Mouse (Mus musculus) heart, adult 2 months (tissue): Measurements from ENCODE around the gene Spred2. TPM values are rescaled to one million over a fixed set of nuclear protein-coding genes. Genes with fewer than 3 reads are reported as not detected.
A peak's percentile ranks its signal among the peaks of the same experiment; 100 is the strongest.

Source experiments
- DNase-seq, 2 experiments: peaks; one replicate each; pipeline ENCODE4 v3.0.0; 2021
- H3K27ac ChIP-seq: fragments of 200-600 bp; 2 replicates; pipeline ENCODE4 v1.8.1; 2022
- H3K27me3 ChIP-seq: fragments of 200-500 bp; 2 replicates; pipeline ENCODE4 v1.6.1; 2012; ENCODE audit warnings: mild to moderate bottlenecking, low read length, inconsistent platforms, mixed read lengths; ENCODE audit not compliant: control insufficient read depth, insufficient read depth
- H3K36me3 ChIP-seq: fragments of 200-500 bp; 2 replicates; pipeline ENCODE4 v1.6.1; 2012; ENCODE audit warnings: low read length, inconsistent platforms; ENCODE audit not compliant: control insufficient read depth, insufficient read depth
- H3K4me1 ChIP-seq: fragments of 200-500 bp; 2 replicates; pipeline ENCODE4 v1.6.1; 2011; ENCODE audit warnings: low read length; ENCODE audit not compliant: control insufficient read depth, insufficient read depth
- H3K4me3 ChIP-seq: fragments of 200-600 bp; 2 replicates; pipeline ENCODE4 v1.8.1; 2022
- H3K79me2 ChIP-seq: fragments of 200-500 bp; replicated peaks from 2 replicates; pipeline ENCODE4 v1.6.1; 2012; ENCODE audit warnings: mild to moderate bottlenecking, inconsistent platforms, low read length, moderate library complexity, mixed read lengths; ENCODE audit not compliant: control insufficient read depth, insufficient read depth
- H3K9ac ChIP-seq: fragments of 200-500 bp; 2 replicates; pipeline ENCODE4 v1.6.1; 2012; ENCODE audit warnings: low read depth, mild to moderate bottlenecking, control low read depth, inconsistent platforms, low read length, mixed read lengths
- CTCF ChIP-seq: fragments of 200-600 bp; IDR thresholded peaks from 2 replicates; pipeline ENCODE4 v1.8.1; 2022; ENCODE audit warnings: antibody characterized with exemption, mild to moderate bottlenecking, moderate library complexity
- EP300 ChIP-seq: fragments of 200-500 bp; IDR thresholded peaks from 2 replicates; pipeline ENCODE4 v1.6.1; 2011; ENCODE audit warnings: low read depth, low read length, control low read depth; ENCODE audit not compliant: insufficient read depth
- POLR2A ChIP-seq: fragments of 200-500 bp; IDR thresholded peaks from 2 replicates; pipeline ENCODE4 v1.6.1; 2011; ENCODE audit warnings: mild to moderate bottlenecking, low read depth, low read length, control low read depth; ENCODE audit not compliant: insufficient read depth
- WGBS: fragments of 180-500 bp; shearing (Covaris S2); methylation state at CpG from one replicate; pipeline ENCODE4 v1.1.7; 2018; 5-methylcytosine and 5-hydroxymethylcytosine counted together
- intact Hi-C: fragments of 180-260 bp; cut with DNase I; formaldehyde crosslinking; loops from one replicate; pipeline ENCODE4 v1.15.1; 2025
- polyA plus RNA-seq: library from polyadenylated mRNA; depleted of rRNA; stranded (reverse); fragments of >200 nt; gene quantifications from 2 replicates; pipeline ENCODE4 v1.2.3, GENCODE M21; 2012
- total RNA-seq, 2 experiments: library from RNA; stranded (reverse); gene quantifications; 2 replicates each; pipeline ENCODE4 v1.2.3; 2021

The Spred2 gene
- total and polyA plus RNA-seq, 3 experiments: 18.5 to 22.1 (median 22.0) TPM

DNA sequence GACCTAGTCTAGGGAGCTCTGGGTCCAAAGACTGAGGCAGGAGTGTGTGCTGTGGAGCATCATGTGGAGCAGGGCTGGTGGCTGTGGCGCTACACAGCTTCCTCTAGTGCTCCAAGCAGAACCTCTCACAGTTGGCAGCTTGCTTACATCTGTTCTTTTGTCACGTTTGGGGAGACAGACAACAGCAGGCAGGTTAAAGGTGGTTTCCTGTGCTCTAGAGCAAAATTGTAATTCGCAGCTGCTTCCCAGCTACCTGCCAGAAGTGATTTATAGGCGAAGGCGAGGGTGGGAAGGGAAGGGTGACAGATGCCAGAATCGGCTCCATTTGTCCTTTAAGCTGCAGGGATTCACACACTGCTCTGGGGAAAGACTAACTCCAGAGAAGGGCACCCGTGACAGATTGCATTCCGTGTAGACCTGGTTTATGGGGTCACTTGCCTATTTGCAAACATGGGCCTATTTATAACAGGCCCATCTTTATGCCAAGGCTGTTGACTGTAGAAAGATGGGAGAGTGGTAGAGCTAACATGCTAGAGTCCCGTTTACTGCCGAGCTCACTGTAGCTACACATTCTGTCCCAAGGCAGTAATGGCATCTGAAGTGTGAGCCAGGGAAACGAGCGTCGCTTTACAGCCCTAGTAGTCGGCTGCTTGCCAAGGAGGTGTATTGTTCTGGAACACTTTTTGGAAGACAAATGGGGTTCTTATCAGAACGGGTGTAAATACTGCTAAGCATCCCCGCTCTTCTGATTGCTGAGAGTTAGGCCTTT, 87.2 kb downstream of the Spred2 start:
- TF ChIP-seq EP300 (peak; percentile 53; the same call in 1 of the 2 replicates), CTCF (no peak)
- Histone ChIP-seq H3K9ac (no peak overlapping the region), H3K27me3 (no peaks in the 10 kb centered on the region), H3K36me3 (no peaks in the 10 kb centered on the region; the same call in 1 of the 2 replicates), H3K27ac (peak overlapping the region; percentile 23; the same call in 1 of the 2 replicates), H3K79me2 (0 out of 2 replicates have a peak, but pooled peaks cover 2% of the 10 kb centered on the region), H3K4me1 (peaks cover 17% of the 10 kb centered on the region), H3K4me3 (no peak overlapping the region)
- WGBS: 22% methylated on average over 16 of the region's 16 CpGs
- DNase-seq: no peak
- intact Hi-C loops: no loop called here

DNA sequence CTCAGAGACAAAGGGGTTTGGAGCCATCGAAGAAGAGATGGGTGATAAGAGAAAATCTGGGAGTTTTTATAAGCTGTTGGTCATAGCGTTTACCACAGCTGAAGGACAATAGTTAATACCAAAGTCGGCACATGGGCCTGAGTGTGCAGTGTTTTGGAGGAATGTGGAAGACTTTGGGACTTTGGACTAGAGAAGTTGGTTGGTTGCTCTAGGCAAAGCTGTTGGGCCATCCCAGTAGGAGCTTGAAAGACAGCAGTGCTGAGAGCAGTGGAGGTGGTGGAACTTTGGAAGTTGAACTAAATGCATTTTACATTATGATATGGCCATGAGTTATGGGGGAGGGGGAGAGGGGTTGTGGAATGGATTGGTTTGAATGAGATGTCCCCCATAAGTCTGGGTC, 89.2 kb downstream of the Spred2 start:
- TF ChIP-seq POLR2A: no peak
- TF ChIP-seq CTCF: no peak
- no peak for TF ChIP-seq EP300
- Histone ChIP-seq H3K36me3 (no peaks in the 10 kb centered on the region; the same call in 1 of the 2 replicates), H3K4me3 (no peak overlapping the region), H3K9ac (no peak overlapping the region), H3K79me2 (0 out of 2 replicates have a peak, but pooled peaks cover 2% of the 10 kb centered on the region), H3K4me1 (peaks cover 12% of the 10 kb centered on the region), H3K27me3 (no peaks in the 10 kb centered on the region), H3K27ac (no peak overlapping the region; the same call in 1 of the 2 replicates)
- 74% methylated on average over 3 of the region's 3 CpGs for WGBS
- no peak for DNase-seq
- intact Hi-C loops: no loop called here

DNA sequence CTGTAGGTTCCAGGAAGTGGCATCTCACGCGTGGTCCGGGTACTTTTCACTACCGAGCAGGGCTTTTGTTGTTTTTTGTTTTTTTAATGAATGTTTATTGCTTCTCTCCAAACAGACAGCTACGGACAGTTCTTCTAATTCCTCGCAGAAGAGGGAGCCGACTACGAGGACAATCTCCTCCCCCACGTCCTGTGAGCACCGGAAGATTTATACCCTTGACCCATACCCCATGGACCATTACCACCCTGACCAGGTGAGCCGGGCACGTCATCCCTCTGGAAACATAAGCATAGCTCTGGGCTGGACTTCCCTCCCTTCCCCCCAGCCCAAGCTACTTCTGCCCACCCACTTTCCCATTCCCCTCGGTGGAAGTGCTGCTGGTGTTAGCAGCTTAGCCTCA, 93.8 kb downstream of the Spred2 start:
- H3K4me3 ChIP-seq: no peak overlapping the region
- H3K79me2 ChIP-seq: no peaks in the 10 kb centered on the region
- no peak for DNase-seq
- no peaks in the 10 kb centered on the region for H3K36me3 ChIP-seq
- no peak overlapping the region for H3K9ac ChIP-seq
- intact Hi-C loops: no loop called here
- H3K27me3 ChIP-seq: no peaks in the 10 kb centered on the region
- TF ChIP-seq POLR2A (no peak), EP300 (no peak), CTCF (no peak)
- WGBS: 98% methylated on average over 13 of the region's 13 CpGs
- no peak overlapping the region for H3K27ac ChIP-seq
- no peaks in the 10 kb centered on the region for H3K4me1 ChIP-seq

DNA sequence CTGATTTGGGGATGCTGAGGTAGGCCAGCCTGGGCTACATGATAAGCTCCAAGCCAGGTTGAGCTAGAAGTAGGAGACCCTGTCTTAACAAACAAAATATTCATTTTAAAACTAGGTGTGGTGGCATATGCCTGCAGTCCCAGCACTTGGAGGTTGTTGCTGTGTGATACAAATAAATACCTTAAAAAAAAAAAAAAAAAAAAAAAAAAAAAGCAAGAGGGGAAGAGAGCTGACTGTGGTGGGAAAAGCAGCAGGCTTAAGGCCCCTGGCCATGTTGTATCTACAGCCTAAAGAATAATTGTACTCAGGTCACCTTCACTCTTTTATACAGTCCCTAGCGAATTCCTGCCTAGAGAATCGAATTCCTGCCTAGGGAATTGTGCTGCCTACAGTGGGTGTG, 94.7 kb downstream of the Spred2 start:
- intact Hi-C loops: no loop called here
- no peaks in the 10 kb centered on the region for H3K36me3 ChIP-seq
- no peak overlapping the region for H3K9ac ChIP-seq
- no peak overlapping the region for H3K4me3 ChIP-seq
- no peaks in the 10 kb centered on the region for H3K79me2 ChIP-seq
- no peak for TF ChIP-seq POLR2A
- TF ChIP-seq CTCF: no peak
- TF ChIP-seq EP300: no peak
- no peaks in the 10 kb centered on the region for H3K4me1 ChIP-seq
- 91% methylated on average over 2 of the region's 2 CpGs for WGBS
- no peak overlapping the region for H3K27ac ChIP-seq
- H3K27me3 ChIP-seq: no peaks in the 10 kb centered on the region
- no peak for DNase-seq

DNA sequence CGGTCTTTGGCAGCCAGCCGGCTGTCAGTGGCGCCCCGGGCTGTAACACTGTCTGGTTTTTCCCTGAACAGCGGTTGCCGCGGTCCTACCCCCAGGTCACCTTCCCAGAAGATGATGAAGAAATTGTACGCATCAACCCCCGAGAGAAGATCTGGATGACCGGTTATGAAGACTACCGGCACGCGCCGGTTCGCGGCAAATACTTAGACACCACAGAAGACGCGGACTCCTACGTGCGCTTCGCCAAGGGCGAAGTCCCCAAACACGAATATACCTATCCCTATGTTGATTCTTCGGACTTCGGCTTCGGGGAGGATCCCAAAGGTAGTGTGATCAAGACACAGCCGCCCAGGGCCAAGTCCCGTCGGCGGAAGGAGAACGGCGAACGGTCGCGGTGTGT, 96.5 kb downstream of the Spred2 start:
- Histone ChIP-seq H3K36me3 (no peaks in the 10 kb centered on the region), H3K27ac (no peak overlapping the region), H3K4me3 (no peak overlapping the region), H3K27me3 (no peaks in the 10 kb centered on the region), H3K9ac (no peak overlapping the region), H3K4me1 (no peaks in the 10 kb centered on the region), H3K79me2 (no peaks in the 10 kb centered on the region)
- intact Hi-C loops: no loop called here
- TF ChIP-seq CTCF (no peak), POLR2A (no peak), EP300 (no peak)
- WGBS: 98% methylated on average over 35 of the region's 35 CpGs
- DNase-seq: no peak

DNA sequence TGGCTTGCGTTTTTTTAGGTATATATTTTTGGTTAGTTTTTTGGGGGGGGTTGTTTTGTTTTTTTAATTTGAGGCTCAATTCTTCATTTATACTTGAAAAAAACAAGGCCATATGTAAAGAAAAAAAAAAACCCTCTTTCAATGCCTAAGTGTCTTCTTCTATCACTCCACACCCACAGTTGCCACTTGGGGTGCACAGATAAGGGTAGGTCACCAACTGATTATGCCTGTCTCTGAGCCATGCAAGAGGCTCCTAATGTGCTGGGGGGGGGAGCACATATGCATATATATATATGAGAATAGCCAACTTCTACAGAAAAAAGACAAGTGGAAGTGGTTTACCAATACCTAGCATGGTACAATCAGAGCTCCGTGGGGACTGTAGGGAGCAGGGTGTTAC, 98.3 kb downstream of the Spred2 start:
- Histone ChIP-seq H3K27ac (no peak overlapping the region), H3K79me2 (no peaks in the 10 kb centered on the region), H3K36me3 (no peaks in the 10 kb centered on the region), H3K9ac (no peak overlapping the region), H3K4me3 (no peak overlapping the region), H3K4me1 (peaks cover 1% of the 10 kb centered on the region; the same call in 1 of the 2 replicates), H3K27me3 (no peaks in the 10 kb centered on the region)
- intact Hi-C loops: no loop called here
- no peak for DNase-seq
- WGBS: 96% methylated on average over 2 of the region's 2 CpGs
- TF ChIP-seq POLR2A (no peak), CTCF (no peak), EP300 (no peak)
